Mouse (Mus musculus): ENCODE measurements around the gene a. TPM values are rescaled to one million over a fixed set of nuclear protein-coding genes. Genes with fewer than 3 reads are reported as not detected.
A peak's percentile ranks its signal among the peaks of the same experiment; 100 is the strongest.
"Not testable (repeated sequence)": the region's sequence is repeated elsewhere in the genome, so short reads cannot be mapped to it uniquely, and the experiment has no call there.

Gene a
- polyA plus RNA-seq, 1 experiment from 2014 or later: 1.3 TPM

GRCm38 (mm10) chr2:154893548-154893947 is 102.3 kb downstream of the a start:
- no peak overlapping the region for H3K27ac ChIP-seq (ENCODE audit: low read depth, low read length)
- H3K4me2 ChIP-seq (replicated peaks; ENCODE audit: low read depth, low read length): no peak overlapping the region
- H3K9ac ChIP-seq (ENCODE audit: low read depth, low read length): no peak overlapping the region
- WGBS: 65% methylated on average over 4 of the region's 4 CpGs
- DNase-seq (ENCODE audit: low spot score): no peak
- H3K4me1 ChIP-seq (replicated peaks; ENCODE audit: control insufficient read depth, insufficient read depth, low read length): no peaks in the 10 kb centered on the region
- H3K9me3 ChIP-seq (ENCODE audit: control insufficient read depth, low read length): no peaks in the 10 kb centered on the region
- H3K4me3 ChIP-seq (ENCODE audit: low read depth, low read length): no peak overlapping the region
- H3K27me3 ChIP-seq (ENCODE audit: control insufficient read depth, insufficient read depth, low read length): no peaks in the 10 kb centered on the region
- ATAC-seq (ENCODE audit: low FRiP score): no peak
- H3K36me3 ChIP-seq (ENCODE audit: control insufficient read depth, insufficient read depth, low read length): no peaks in the 10 kb centered on the region

- H3K4me3 ChIP-seq (ENCODE audit: low read depth, low read length); ATAC-seq (ENCODE audit: low FRiP score); DNase-seq (ENCODE audit: low spot score); H3K4me1 ChIP-seq (replicated peaks; ENCODE audit: control insufficient read depth, insufficient read depth, low read length); H3K36me3 ChIP-seq (ENCODE audit: control insufficient read depth, insufficient read depth, low read length); H3K9ac ChIP-seq (ENCODE audit: low read depth, low read length); H3K27me3 ChIP-seq (ENCODE audit: control insufficient read depth, insufficient read depth, low read length); H3K27ac ChIP-seq (ENCODE audit: low read depth, low read length); H3K9me3 ChIP-seq (ENCODE audit: control insufficient read depth, low read length); H3K4me2 ChIP-seq (replicated peaks; ENCODE audit: low read depth, low read length): not testable (repeated sequence)
- 89% methylated on average over 8 of the region's 8 CpGs for WGBS
These were observed 107.8 kb downstream of the a start for GRCm38 (mm10) chr2:154899004-154899403.

- WGBS: 87% methylated on average over 4 of the region's 4 CpGs
- not testable (repeated sequence) for H3K27ac ChIP-seq (ENCODE audit: low read depth, low read length); H3K4me2 ChIP-seq (replicated peaks; ENCODE audit: low read depth, low read length); ATAC-seq (ENCODE audit: low FRiP score); DNase-seq (ENCODE audit: low spot score); H3K9ac ChIP-seq (ENCODE audit: low read depth, low read length); H3K4me3 ChIP-seq (ENCODE audit: low read depth, low read length); H3K27me3 ChIP-seq (ENCODE audit: control insufficient read depth, insufficient read depth, low read length); H3K4me1 ChIP-seq (replicated peaks; ENCODE audit: control insufficient read depth, insufficient read depth, low read length); H3K36me3 ChIP-seq (ENCODE audit: control insufficient read depth, insufficient read depth, low read length); H3K9me3 ChIP-seq (ENCODE audit: control insufficient read depth, low read length)
These were observed 108.2 kb downstream of the a start for GRCm38 (mm10) chr2:154899412-154899811.

- DNase-seq (ENCODE audit: low spot score): no peak
- ATAC-seq (ENCODE audit: low FRiP score): no peak
- 97% methylated on average over 3 of the region's 3 CpGs for WGBS
These were observed 110.9 kb downstream of the a start for GRCm38 (mm10) chr2:154902111-154902510.

GRCm38 (mm10) chr2:154905796-154906195 is 114.6 kb downstream of the a start:
- Histone ChIP-seq H3K9me3 (ENCODE audit: control insufficient read depth, low read length) (no peaks in the 10 kb centered on the region), H3K4me1 (replicated peaks; ENCODE audit: control insufficient read depth, insufficient read depth, low read length) (no peaks in the 10 kb centered on the region), H3K4me3 (ENCODE audit: low read depth, low read length) (no peak overlapping the region), H3K4me2 (replicated peaks; ENCODE audit: low read depth, low read length) (no peak overlapping the region), H3K36me3 (ENCODE audit: control insufficient read depth, insufficient read depth, low read length) (no peaks in the 10 kb centered on the region), H3K27me3 (ENCODE audit: control insufficient read depth, insufficient read depth, low read length) (no peaks in the 10 kb centered on the region), H3K27ac (ENCODE audit: low read depth, low read length) (no peak overlapping the region), H3K9ac (ENCODE audit: low read depth, low read length) (no peak overlapping the region)
- WGBS: 49% methylated on average over 2 of the region's 2 CpGs
- DNase-seq (ENCODE audit: low spot score): no peak
- ATAC-seq (ENCODE audit: low FRiP score): no peak

More at GRCm38 (mm10) chr2:154902111-154902510, 110.9 kb downstream of the a start:
- no peaks in the 10 kb centered on the region for H3K4me1 ChIP-seq (replicated peaks; ENCODE audit: control insufficient read depth, insufficient read depth, low read length)
- no peaks in the 10 kb centered on the region for H3K9me3 ChIP-seq (ENCODE audit: control insufficient read depth, low read length)
- no peak overlapping the region for H3K9ac ChIP-seq (ENCODE audit: low read depth, low read length)
- H3K4me3 ChIP-seq (ENCODE audit: low read depth, low read length): no peak overlapping the region
- no peaks in the 10 kb centered on the region for H3K36me3 ChIP-seq (ENCODE audit: control insufficient read depth, insufficient read depth, low read length)
- no peaks in the 10 kb centered on the region for H3K27me3 ChIP-seq (ENCODE audit: control insufficient read depth, insufficient read depth, low read length)
- H3K4me2 ChIP-seq (replicated peaks; ENCODE audit: low read depth, low read length): no peak overlapping the region
- H3K27ac ChIP-seq (ENCODE audit: low read depth, low read length): no peak overlapping the region

GRCm38 (mm10) chr2:154908223-154908622 is 117.0 kb downstream of the a start:
- not testable (repeated sequence) for H3K27ac ChIP-seq (ENCODE audit: low read depth, low read length); H3K9me3 ChIP-seq (ENCODE audit: control insufficient read depth, low read length); H3K4me3 ChIP-seq (ENCODE audit: low read depth, low read length); H3K36me3 ChIP-seq (ENCODE audit: control insufficient read depth, insufficient read depth, low read length); H3K4me2 ChIP-seq (replicated peaks; ENCODE audit: low read depth, low read length); H3K4me1 ChIP-seq (replicated peaks; ENCODE audit: control insufficient read depth, insufficient read depth, low read length); H3K27me3 ChIP-seq (ENCODE audit: control insufficient read depth, insufficient read depth, low read length); ATAC-seq (ENCODE audit: low FRiP score); DNase-seq (ENCODE audit: low spot score); H3K9ac ChIP-seq (ENCODE audit: low read depth, low read length)
- WGBS: 53% methylated on average over 2 of the region's 2 CpGs

- H3K9me3 ChIP-seq (ENCODE audit: control insufficient read depth, low read length): no peaks in the 10 kb centered on the region
- ATAC-seq (ENCODE audit: low FRiP score) (no peak), DNase-seq (ENCODE audit: low spot score) (no peak)
- WGBS: 76% methylated on average over 6 of the region's 6 CpGs
- no peak overlapping the region for H3K27ac ChIP-seq (ENCODE audit: low read depth, low read length)
- H3K36me3 ChIP-seq (ENCODE audit: control insufficient read depth, insufficient read depth, low read length): no peaks in the 10 kb centered on the region
- H3K4me3 ChIP-seq (ENCODE audit: low read depth, low read length): no peak overlapping the region
- no peaks in the 10 kb centered on the region for H3K4me1 ChIP-seq (replicated peaks; ENCODE audit: control insufficient read depth, insufficient read depth, low read length)
- no peak overlapping the region for H3K9ac ChIP-seq (ENCODE audit: low read depth, low read length)
- H3K4me2 ChIP-seq (replicated peaks; ENCODE audit: low read depth, low read length): no peak overlapping the region
- H3K27me3 ChIP-seq (ENCODE audit: control insufficient read depth, insufficient read depth, low read length): no peaks in the 10 kb centered on the region
These were observed 118.6 kb downstream of the a start for GRCm38 (mm10) chr2:154909789-154910188.

- H3K4me2 ChIP-seq (replicated peaks; ENCODE audit: low read depth, low read length): no peak overlapping the region
- DNase-seq (ENCODE audit: low spot score) (no peak), ATAC-seq (ENCODE audit: low FRiP score) (no peak)
- no peak overlapping the region for H3K9ac ChIP-seq (ENCODE audit: low read depth, low read length)
- H3K27me3 ChIP-seq (ENCODE audit: control insufficient read depth, insufficient read depth, low read length): no peaks in the 10 kb centered on the region
- no peaks in the 10 kb centered on the region for H3K4me1 ChIP-seq (replicated peaks; ENCODE audit: control insufficient read depth, insufficient read depth, low read length)
- no peaks in the 10 kb centered on the region for H3K36me3 ChIP-seq (ENCODE audit: control insufficient read depth, insufficient read depth, low read length)
- WGBS: 73% methylated on average over 12 of the region's 12 CpGs
- H3K27ac ChIP-seq (ENCODE audit: low read depth, low read length): no peak overlapping the region
- no peaks in the 10 kb centered on the region for H3K9me3 ChIP-seq (ENCODE audit: control insufficient read depth, low read length)
- H3K4me3 ChIP-seq (ENCODE audit: low read depth, low read length): no peak overlapping the region
These were observed 124.8 kb downstream of the a start for GRCm38 (mm10) chr2:154915922-154916541.

GRCm38 (mm10) chr2:154916547-154916946 is 125.3 kb downstream of the a start:
- ATAC-seq (ENCODE audit: low FRiP score) (no peak), DNase-seq (ENCODE audit: low spot score) (peak; percentile 60)
- no peaks in the 10 kb centered on the region for H3K9me3 ChIP-seq (ENCODE audit: control insufficient read depth, low read length)
- no peak overlapping the region for H3K9ac ChIP-seq (ENCODE audit: low read depth, low read length)
- H3K27ac ChIP-seq (ENCODE audit: low read depth, low read length): no peak overlapping the region
- H3K27me3 ChIP-seq (ENCODE audit: control insufficient read depth, insufficient read depth, low read length): no peaks in the 10 kb centered on the region
- WGBS: 13% methylated on average over 2 of the region's 2 CpGs
- no peaks in the 10 kb centered on the region for H3K4me1 ChIP-seq (replicated peaks; ENCODE audit: control insufficient read depth, insufficient read depth, low read length)
- H3K4me3 ChIP-seq (ENCODE audit: low read depth, low read length): no peak overlapping the region
- no peak overlapping the region for H3K4me2 ChIP-seq (replicated peaks; ENCODE audit: low read depth, low read length)
- H3K36me3 ChIP-seq (ENCODE audit: control insufficient read depth, insufficient read depth, low read length): no peaks in the 10 kb centered on the region
